Mouse (Mus musculus): ENCODE data around the gene Rhag.

- TF ChIP-seq GATA1 (IDR thresholded peaks at IDR 0.05; ENCODE audit: borderline replicate concordance, low read length) (no peak), FLI1 (IDR thresholded peaks at IDR 0.05; ENCODE audit: low read length) (no peak)
Measured at GRCm38 (mm10) chr17:40789877-40790276, 21.0 kb upstream of the Rhag start.

All from megakaryocyte, embryonic 14.5 days (primary cell).